Comparison of ENCODE assay signal across 15 mouse cellular contexts in the genomic region with DNA sequence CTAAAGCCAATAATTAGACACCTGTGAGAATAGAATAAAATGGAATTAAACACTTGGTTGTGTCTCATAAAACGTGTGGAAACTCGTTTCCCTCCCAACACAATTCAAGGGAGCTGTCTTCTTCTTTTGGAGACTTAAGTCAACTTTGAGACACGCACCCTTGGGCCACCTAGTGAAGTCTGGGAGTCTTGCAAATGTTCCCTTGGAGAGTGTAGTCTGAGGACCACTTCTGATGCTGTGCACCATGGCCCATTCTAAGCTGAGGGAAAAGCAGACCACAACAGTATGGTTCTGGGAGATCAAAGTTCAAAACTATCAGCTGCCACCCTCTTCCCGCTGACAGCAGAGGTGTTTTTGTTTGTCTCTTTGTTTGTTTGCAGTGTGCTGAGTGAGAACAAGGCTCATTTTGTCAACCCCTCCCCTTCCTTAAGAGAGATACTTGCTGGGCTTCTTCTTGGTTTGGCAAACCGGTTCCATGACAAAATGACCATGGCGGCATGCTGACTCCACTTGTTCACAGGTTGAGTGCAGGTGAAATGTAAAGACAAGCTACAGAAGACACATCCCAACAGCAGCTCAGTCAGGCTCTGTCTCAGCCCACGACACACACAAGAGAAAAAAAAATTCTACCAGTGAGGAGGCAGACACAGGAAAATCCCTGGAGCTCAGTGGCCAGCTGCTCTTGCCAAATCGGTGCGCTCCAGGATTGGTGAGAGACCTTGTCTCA. TPM values are rescaled to one million over a fixed set of nuclear protein-coding genes. Genes with fewer than 3 reads are reported as not detected.
DNase-seq lines count a peak whose midpoint lies in the region; ATAC-seq and TF ChIP-seq lines count a peak whose summit lies in the region.
"Had no signal": no experiment of that assay in that cellular context is flagged by ENCODE, and none has a peak within 500 bp of the region (broad histone marks: within the 10 kb centered on the region; RNA-seq: fewer than 3 reads in every experiment).

No protein-coding gene starts in this region.

- TF ChIP-seq EP300 in heart, postnatal 0 days (IDR thresholded peaks at IDR 0.05; ENCODE audit: low read depth), result no peak

- no peaks in the 10 kb centered on the region for H3K36me3 ChIP-seq in heart, embryonic 10.5 days
- H3K36me3 ChIP-seq in lung, embryonic 16.5 days (ENCODE audit: control insufficient read depth, insufficient read depth, low read length), result no peaks in the 10 kb centered on the region
- no peaks in the 10 kb centered on the region for H3K36me3 ChIP-seq in heart, postnatal 0 days (replicated peaks; ENCODE audit: control insufficient read depth, insufficient read depth, low read length)
- H3K36me3 ChIP-seq in stomach, embryonic 16.5 days (ENCODE audit: control insufficient read depth, insufficient read depth, low read length), result no peaks in the 10 kb centered on the region
- H3K36me3 ChIP-seq: G1E; liver, embryonic 15.5 days; midbrain, embryonic 12.5 days had no signal

- intact Hi-C loops in heart, postnatal 25 days (cut with DNase I), result no loop called here

- ATAC-seq in lung, embryonic 16.5 days (ENCODE audit: low read depth), result peak; percentile 56
- ATAC-seq in heart, postnatal 0 days (ENCODE audit: insufficient read depth, low read depth), result no peak
- ATAC-seq in stomach, embryonic 16.5 days (ENCODE audit: insufficient read depth, low FRiP score), result 0 out of 2 replicates have a peak, but pooled peaks have one; percentile 25

- WGBS in heart, embryonic 10.5 days, result 62% methylated on average over 9 of the region's 9 CpGs
- 51% methylated on average over 9 of the region's 9 CpGs for WGBS in lung, embryonic 16.5 days
- WGBS in heart, postnatal 0 days, result 53% methylated on average over 9 of the region's 9 CpGs
- WGBS in stomach, embryonic 16.5 days, result 67% methylated on average over 9 of the region's 9 CpGs

- H3K9me3 ChIP-seq in heart, embryonic 10.5 days, result no peaks in the 10 kb centered on the region
- no peaks in the 10 kb centered on the region for H3K9me3 ChIP-seq in lung, embryonic 16.5 days (ENCODE audit: control insufficient read depth, low read length)
- H3K9me3 ChIP-seq in heart, postnatal 0 days (replicated peaks; ENCODE audit: control insufficient read depth, low read length), result no peaks in the 10 kb centered on the region
- H3K9me3 ChIP-seq in stomach, embryonic 16.5 days (replicated peaks; ENCODE audit: control insufficient read depth, low read length), result no peaks in the 10 kb centered on the region
- H3K9me3 ChIP-seq: liver, embryonic 15.5 days; midbrain, embryonic 12.5 days had no signal

- H3K27ac ChIP-seq in heart, embryonic 10.5 days, result no peak overlapping the region
- peak overlapping the region; percentile 87 for H3K27ac ChIP-seq in lung, embryonic 16.5 days (ENCODE audit: low read length)
- H3K27ac ChIP-seq in heart, postnatal 0 days (ENCODE audit: low read depth), result peak overlapping the region; percentile 95
- peak overlapping the region; percentile 60; the same call in 1 of the 2 replicates for H3K27ac ChIP-seq in stomach, embryonic 16.5 days (ENCODE audit: low read length)
- H3K27ac ChIP-seq: liver, embryonic 15.5 days; midbrain, embryonic 12.5 days had no signal

- H3K4me1 ChIP-seq in heart, embryonic 10.5 days, result peaks cover 33% of the 10 kb centered on the region
- peaks cover 19% of the 10 kb centered on the region for H3K4me1 ChIP-seq in lung, embryonic 16.5 days (replicated peaks; ENCODE audit: control insufficient read depth, insufficient read depth, low read length)
- peaks cover 22% of the 10 kb centered on the region for H3K4me1 ChIP-seq in heart, postnatal 0 days (ENCODE audit: control insufficient read depth, insufficient read depth)
- H3K4me1 ChIP-seq in stomach, embryonic 16.5 days (ENCODE audit: control insufficient read depth, insufficient read depth, low read length), result peaks cover 9% of the 10 kb centered on the region; the same call in 1 of the 2 replicates
- H3K4me1 ChIP-seq: liver, embryonic 15.5 days; midbrain, embryonic 12.5 days had no signal

- TF ChIP-seq CTCF in heart, postnatal 0 days (IDR thresholded peaks at IDR 0.05; ENCODE audit: low read depth), result no peak

- no peaks in the 10 kb centered on the region for H3K27me3 ChIP-seq in heart, embryonic 10.5 days (ENCODE audit: insufficient read depth, poor library complexity, severe bottlenecking)
- no peaks in the 10 kb centered on the region for H3K27me3 ChIP-seq in lung, embryonic 16.5 days (ENCODE audit: control insufficient read depth, insufficient read depth, low read depth, low read length)
- no peaks in the 10 kb centered on the region for H3K27me3 ChIP-seq in heart, postnatal 0 days (ENCODE audit: control insufficient read depth, insufficient read depth, low read length)
- no peaks in the 10 kb centered on the region for H3K27me3 ChIP-seq in stomach, embryonic 16.5 days (ENCODE audit: control insufficient read depth, insufficient read depth, low read length)
- H3K27me3 ChIP-seq: liver, embryonic 15.5 days; midbrain, embryonic 12.5 days had no signal

- DNase-seq in heart, embryonic 10.5 days (ENCODE audit: low spot score), result peak; percentile 55
- no peak for DNase-seq in heart, postnatal 25 days (ENCODE audit: low spot score)
- DNase-seq in lung, postnatal 4 days, result no peak
- no peak for DNase-seq in heart, postnatal 0 days (ENCODE audit: low spot score)
- DNase-seq in right cerebral cortex, postnatal 14 days, result no peak
- no peak for DNase-seq in B cell, adult 2 months

- H3K4me2 ChIP-seq in lung, embryonic 16.5 days (ENCODE audit: low read depth, low read length), result peak overlapping the region; percentile 26; the same call in 1 of the 2 replicates
- peak overlapping the region; percentile 48; the same call in 1 of the 2 replicates for H3K4me2 ChIP-seq in heart, postnatal 0 days (ENCODE audit: low read depth, low read length)
- no peak overlapping the region for H3K4me2 ChIP-seq in stomach, embryonic 16.5 days (ENCODE audit: low read depth, low read length)
- H3K4me2 ChIP-seq: liver, embryonic 15.5 days; midbrain, embryonic 12.5 days had no signal

- H3K9ac ChIP-seq in lung, embryonic 16.5 days (ENCODE audit: low read length), result no peak overlapping the region
- no peak overlapping the region; the same call in 1 of the 2 replicates for H3K9ac ChIP-seq in heart, postnatal 0 days (replicated peaks; ENCODE audit: low read depth, low read length)
- no peak overlapping the region for H3K9ac ChIP-seq in stomach, embryonic 16.5 days (ENCODE audit: low read length)
- H3K9ac ChIP-seq: liver, embryonic 15.5 days; midbrain, embryonic 12.5 days had no signal

- no peak overlapping the region for H3K4me3 ChIP-seq in heart, embryonic 10.5 days
- H3K4me3 ChIP-seq in lung, embryonic 16.5 days (ENCODE audit: low read length), result no peak overlapping the region
- H3K4me3 ChIP-seq in heart, postnatal 0 days (ENCODE audit: low read depth, low read length), result no peak overlapping the region
- no peak overlapping the region for H3K4me3 ChIP-seq in stomach, embryonic 16.5 days (replicated peaks; ENCODE audit: low read length)
- H3K4me3 ChIP-seq: liver, embryonic 15.5 days; midbrain, embryonic 12.5 days had no signal

RNA-seq across cellular contexts. Expression of a gene that starts 0.8 kb away (rescaled TPM):
- 0.11 and 0.17 TPM in 2 replicates for polyA plus RNA-seq in heart, embryonic 10.5 days (2016; fragmentation: Nextera tagmentation; extraction: Ambion mirVana)
- total RNA-seq in heart, postnatal 25 days (2021), result 1 to 10 TPM; 4.8 to 4.9 TPM
- polyA plus RNA-seq in lung, embryonic 16.5 days (2015; fragmentation: Nextera tagmentation; extraction: Ambion mirVana), result 3.2 and 4.2 TPM in 2 replicates
- total RNA-seq in heart, postnatal 0 days (2014; rRNA removed; ENCODE audit: low replicate concordance), result 9.6 and 14.9 TPM in 2 replicates
- 1.2 and 1.7 TPM in 2 replicates for polyA plus RNA-seq in heart, postnatal 0 days (2015; fragmentation: Nextera tagmentation; extraction: Ambion mirVana)
- polyA plus RNA-seq in stomach, embryonic 16.5 days (2015; fragmentation: Nextera tagmentation; extraction: Ambion mirVana), result 1.7 and 4.7 TPM in 2 replicates
- total RNA-seq: granulocyte monocyte progenitor cell, adult 5-6 weeks; left cerebral cortex, postnatal 4 days had no signal
- polyA plus RNA-seq: G1E; liver, embryonic 15.5 days; midbrain, embryonic 12.5 days had no signal

RNA-seq across cellular contexts. Expression of a gene that starts 25.8 kb away (rescaled TPM):
- 0.42 TPM in 1 of 2 replicates, not detected in the other for polyA plus RNA-seq in heart, embryonic 10.5 days (2016; fragmentation: Nextera tagmentation; extraction: Ambion mirVana)
- total RNA-seq in heart, postnatal 25 days (2021), result not detected
- 0.35 TPM in 2 replicates for polyA plus RNA-seq in lung, embryonic 16.5 days (2015; fragmentation: Nextera tagmentation; extraction: Ambion mirVana)
- not detected in 2 replicates for total RNA-seq in heart, postnatal 0 days (2014; rRNA removed; ENCODE audit: low replicate concordance)
- polyA plus RNA-seq in heart, postnatal 0 days (2015; fragmentation: Nextera tagmentation; extraction: Ambion mirVana), result 0.21 and 0.33 TPM in 2 replicates
- 0.44 TPM in 1 of 2 replicates, not detected in the other for polyA plus RNA-seq in stomach, embryonic 16.5 days (2015; fragmentation: Nextera tagmentation; extraction: Ambion mirVana)
- total RNA-seq: adrenal gland, adult 8-10 months; G1E; layer of hippocampus, postnatal 25 days had no signal
- polyA plus RNA-seq: G1E; liver, embryonic 15.5 days had no signal
